Mouse (Mus musculus) bone marrow, adult 2 months (tissue): ENCODE measurements around the gene Akr1b8.

Source experiments
- CTCF ChIP-seq: fragments of 200-500 bp; IDR thresholded peaks from 2 replicates; pipeline ENCODE4 v1.5.1; 2011; ENCODE audit warnings: low read length, control low read depth; ENCODE audit not compliant: control insufficient read depth, insufficient read depth
- POLR2A ChIP-seq: fragments of 200-500 bp; IDR thresholded peaks from 2 replicates; pipeline ENCODE4 v1.6.1; 2011; ENCODE audit warnings: low read depth, mild to moderate bottlenecking, control low read depth, low read length, borderline replicate concordance; ENCODE audit not compliant: control insufficient read depth

- no peak for TF ChIP-seq CTCF
- no peak for TF ChIP-seq POLR2A
These were observed 44.4 kb upstream of the Akr1b8 start for GRCm38 (mm10) chr6:34309526-34309925.
